Mouse (Mus musculus) hindbrain, postnatal 0 days (tissue): ENCODE measurements at regions not wholly inside any gene's neighbourhood (a gene's known extent, or its start where the extent isn't known, plus 50 kb on each side); places are given as distances from the start of the nearest gene placed in this dataset.

Experiments used
- ATAC-seq: fragments of 200-750 bp; cut with Nextera tagmentation; 2 replicates; pipeline ENCODE4 v1.8.0; 2017; ENCODE audit warnings: mild to moderate bottlenecking, moderate TSS enrichment, moderate library complexity
- DNase-seq: peaks from one replicate; pipeline ENCODE4 v3.0.0-alpha.2; 2015; ENCODE audit warnings: low spot score
- H3K27ac ChIP-seq: fragments of 300-500 bp; sonication (generic); 2 replicates; pipeline ENCODE4 v1.5.1; 2014; ENCODE audit warnings: mild to moderate bottlenecking
- H3K27me3 ChIP-seq: fragments of 300-500 bp; sonication (generic); 2 replicates; pipeline ENCODE4 v1.6.1; 2014; ENCODE audit warnings: low read length, mixed read lengths; ENCODE audit not compliant: insufficient read depth
- H3K36me3 ChIP-seq: fragments of 300-500 bp; sonication (generic); 2 replicates; pipeline ENCODE4 v1.6.1; 2014; ENCODE audit warnings: low read length, mixed read lengths; ENCODE audit not compliant: insufficient read depth
- H3K4me1 ChIP-seq: fragments of 300-500 bp; sonication (generic); 2 replicates; pipeline ENCODE4 v1.6.1; 2014; ENCODE audit warnings: antibody characterized with exemption, low read length, mixed read lengths; ENCODE audit not compliant: insufficient read depth
- H3K4me2 ChIP-seq: fragments of 300-500 bp; sonication (generic); 2 replicates; pipeline ENCODE4 v1.6.1; 2014; ENCODE audit warnings: low read depth, mild to moderate bottlenecking, low read length, moderate library complexity, mixed read lengths
- H3K4me3 ChIP-seq: fragments of 300-500 bp; sonication (generic); 2 replicates; pipeline ENCODE4 v1.5.1; 2014; ENCODE audit warnings: low read length
- H3K9ac ChIP-seq: fragments of 300-500 bp; sonication (generic); replicated peaks from 2 replicates; pipeline ENCODE4 v1.6.1; 2014; ENCODE audit warnings: mild to moderate bottlenecking, low read length, moderate library complexity, mixed read lengths
- H3K9me3 ChIP-seq: fragments of 300-500 bp; sonication (generic); 2 replicates; pipeline ENCODE4 v1.6.1; 2016; ENCODE audit warnings: low read length, mixed read lengths
- CTCF ChIP-seq: IDR thresholded peaks from 2 replicates; pipeline ENCODE4 v1.5.1; 2016; ENCODE audit warnings: antibody characterized with exemption, control low read depth, low read depth
- WGBS: fragments of 180-500 bp; shearing (Covaris S2); extraction: QIAGEN DNeasy Blood & Tissue Kit; methylation state at CpG from one replicate; pipeline ENCODE4 v1.1.7; 2014; 5-methylcytosine and 5-hydroxymethylcytosine counted together

DNA sequence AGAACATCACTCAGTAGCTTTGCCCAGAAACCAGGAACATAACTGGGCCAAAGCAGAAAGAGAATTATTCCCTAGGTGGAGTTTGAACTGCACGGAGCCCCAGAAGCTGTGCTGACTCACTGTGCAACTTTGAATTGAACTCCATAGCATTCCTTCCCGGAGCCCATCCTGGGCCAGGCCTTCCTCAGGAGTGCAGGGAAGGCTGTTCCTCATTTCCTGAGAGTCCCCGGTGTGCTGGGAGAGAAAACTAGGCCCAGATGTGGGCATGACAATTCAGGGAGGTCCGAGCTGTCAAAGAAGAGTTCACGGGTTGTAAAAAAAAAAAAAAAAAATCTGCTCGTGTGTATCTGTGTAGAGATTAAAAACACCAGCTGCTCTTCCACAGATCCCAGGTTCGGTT, 50.8 kb upstream of the Lrpap1 start:
- ATAC-seq (no peak), DNase-seq (no peak)
- WGBS = 68% methylated on average over 7 of the region's 7 CpGs
- Histone ChIP-seq H3K27ac (no peak overlapping the region), H3K9ac (no peak overlapping the region), H3K4me2 (no peak overlapping the region), H3K4me1 (no peaks in the 10 kb centered on the region), H3K9me3 (no peaks in the 10 kb centered on the region), H3K36me3 (no peaks in the 10 kb centered on the region), H3K27me3 (no peaks in the 10 kb centered on the region), H3K4me3 (no peak overlapping the region)
- no peak for TF ChIP-seq CTCF

DNA sequence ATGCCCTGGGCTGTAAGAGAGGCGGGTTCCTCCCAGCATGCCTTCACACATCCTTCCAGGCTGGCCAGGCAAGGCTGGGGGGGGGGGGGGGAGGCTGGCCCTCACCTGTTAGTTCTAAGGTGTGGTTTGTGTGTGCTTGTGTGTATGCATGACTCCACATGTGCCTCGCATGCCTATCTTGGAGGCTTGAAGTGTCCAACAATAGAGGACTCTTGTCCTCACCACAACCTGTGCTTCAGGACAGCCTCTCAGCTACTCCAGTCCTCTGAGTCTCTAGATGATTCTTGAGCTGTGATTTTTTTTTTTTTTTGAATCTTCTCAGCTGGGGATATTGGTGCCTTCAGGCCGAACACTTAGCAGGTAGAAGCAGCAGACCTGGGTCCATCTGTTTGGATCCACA, 50.2 kb upstream of the Lrpap1 start:
- WGBS = 77% methylated on average over 3 of the region's 3 CpGs

More for the DNA sequence above, 50.2 kb upstream of the Lrpap1 start:
- H3K4me3 ChIP-seq = no peak overlapping the region
- ATAC-seq = no peak
- DNase-seq = no peak
- H3K36me3 ChIP-seq = no peaks in the 10 kb centered on the region
- H3K9me3 ChIP-seq = no peaks in the 10 kb centered on the region
- no peak overlapping the region for H3K27ac ChIP-seq
- H3K9ac ChIP-seq = no peak overlapping the region; the same call in 1 of the 2 replicates
- no peak overlapping the region for H3K4me2 ChIP-seq
- no peak for TF ChIP-seq CTCF
- no peaks in the 10 kb centered on the region for H3K27me3 ChIP-seq
- no peaks in the 10 kb centered on the region for H3K4me1 ChIP-seq
